Mouse (Mus musculus): ENCODE measurements around the gene Slc25a45. TPM values are rescaled to one million over a fixed set of nuclear protein-coding genes. Genes with fewer than 3 reads are reported as not detected.

Gene Slc25a45
- polyA plus RNA-seq, 1 experiment from 2014 or later, result 3.0 TPM

Other genes with a start within 250 kb of the Slc25a45 start
- 49.2 and 52.9 TPM in 2 replicates for gene Rela, start 240.3 kb upstream of the Slc25a45 start, polyA plus RNA-seq (2014; fragmentation: Nextera tagmentation; extraction: Ambion mirVana)
- 24.4 and 26.6 TPM in 2 replicates for gene Sipa1, start 214.1 kb upstream of the Slc25a45 start, polyA plus RNA-seq (2014; fragmentation: Nextera tagmentation; extraction: Ambion mirVana)
- gene Map3k11, start 189.1 kb upstream of the Slc25a45 start, polyA plus RNA-seq (2014; fragmentation: Nextera tagmentation; extraction: Ambion mirVana), result 18.9 and 23.3 TPM in 2 replicates
- 24.1 and 32.1 TPM in 2 replicates for gene Pcnx3, start 188.9 kb upstream of the Slc25a45 start, polyA plus RNA-seq (2014; fragmentation: Nextera tagmentation; extraction: Ambion mirVana)
- gene Kcnk7, start 173.4 kb upstream of the Slc25a45 start, polyA plus RNA-seq (2014; fragmentation: Nextera tagmentation; extraction: Ambion mirVana), result 0.34 and 1.7 TPM in 2 replicates
- gene Ehbp1l1, start 151.5 kb upstream of the Slc25a45 start, polyA plus RNA-seq (2014; fragmentation: Nextera tagmentation; extraction: Ambion mirVana), result 34.2 and 43.4 TPM in 2 replicates
- gene Fam89b, start 148.2 kb upstream of the Slc25a45 start, polyA plus RNA-seq (2014; fragmentation: Nextera tagmentation; extraction: Ambion mirVana), result 101 and 111 TPM in 2 replicates
- 59.2 and 68.0 TPM in 2 replicates for gene Ltbp3, start 136.9 kb upstream of the Slc25a45 start, polyA plus RNA-seq (2014; fragmentation: Nextera tagmentation; extraction: Ambion mirVana)
- gene Scyl1, start 106.4 kb upstream of the Slc25a45 start, polyA plus RNA-seq (2014; fragmentation: Nextera tagmentation; extraction: Ambion mirVana), result 78.3 and 79.8 TPM in 2 replicates
- 20.6 and 25.8 TPM in 2 replicates for gene Frmd8, start 2.5 kb upstream of the Slc25a45 start, polyA plus RNA-seq (2014; fragmentation: Nextera tagmentation; extraction: Ambion mirVana)
- gene Tigd3, start 16.3 kb downstream of the Slc25a45 start, polyA plus RNA-seq (2014; fragmentation: Nextera tagmentation; extraction: Ambion mirVana), result 1.4 and 2.0 TPM in 2 replicates
- 124 and 143 TPM in 2 replicates for gene Dpf2, start 35.2 kb downstream of the Slc25a45 start, polyA plus RNA-seq (2014; fragmentation: Nextera tagmentation; extraction: Ambion mirVana)
- gene Cdc42ep2, start 47.0 kb downstream of the Slc25a45 start, polyA plus RNA-seq (2014; fragmentation: Nextera tagmentation; extraction: Ambion mirVana), result 14.0 and 16.2 TPM in 2 replicates
- 59.1 and 65.2 TPM in 2 replicates for gene Pola2, start 86.4 kb downstream of the Slc25a45 start, polyA plus RNA-seq (2014; fragmentation: Nextera tagmentation; extraction: Ambion mirVana)
- gene Slc22a20, start 108.3 kb downstream of the Slc25a45 start, polyA plus RNA-seq (2014; fragmentation: Nextera tagmentation; extraction: Ambion mirVana), result not detected in 2 replicates
- gene Capn1, start 138.1 kb downstream of the Slc25a45 start, polyA plus RNA-seq (2014; fragmentation: Nextera tagmentation; extraction: Ambion mirVana), result 16.8 and 19.0 TPM in 2 replicates
- gene Syvn1, start 168.8 kb downstream of the Slc25a45 start, polyA plus RNA-seq (2014; fragmentation: Nextera tagmentation; extraction: Ambion mirVana), result 32.1 and 34.9 TPM in 2 replicates
- gene Mrpl49, start 180.0 kb downstream of the Slc25a45 start, polyA plus RNA-seq (2014; fragmentation: Nextera tagmentation; extraction: Ambion mirVana), result 67.5 and 69.8 TPM in 2 replicates
- 870 and 937 TPM in 2 replicates for gene Fau, start 180.0 kb downstream of the Slc25a45 start, polyA plus RNA-seq (2014; fragmentation: Nextera tagmentation; extraction: Ambion mirVana)
- gene Znhit2, start 183.4 kb downstream of the Slc25a45 start, polyA plus RNA-seq (2014; fragmentation: Nextera tagmentation; extraction: Ambion mirVana), result 33.1 and 33.6 TPM in 2 replicates
- 19.5 and 21.7 TPM in 2 replicates for gene Tm7sf2, start 190.6 kb downstream of the Slc25a45 start, polyA plus RNA-seq (2014; fragmentation: Nextera tagmentation; extraction: Ambion mirVana)
- gene Vps51, start 199.4 kb downstream of the Slc25a45 start, polyA plus RNA-seq (2014; fragmentation: Nextera tagmentation; extraction: Ambion mirVana), result 52.0 and 66.5 TPM in 2 replicates
- gene Tmem262, start 202.2 kb downstream of the Slc25a45 start, polyA plus RNA-seq (2014; fragmentation: Nextera tagmentation; extraction: Ambion mirVana), result not detected in 2 replicates
- gene Gm28374, start 204.4 kb downstream of the Slc25a45 start, polyA plus RNA-seq (2014; fragmentation: Nextera tagmentation; extraction: Ambion mirVana), result 0.28 and 0.67 TPM in 2 replicates
- 66.2 and 81.8 TPM in 2 replicates for gene Zfpl1, start 207.1 kb downstream of the Slc25a45 start, polyA plus RNA-seq (2014; fragmentation: Nextera tagmentation; extraction: Ambion mirVana)
- 24.6 and 29.0 TPM in 2 replicates for gene Cdca5, start 207.2 kb downstream of the Slc25a45 start, polyA plus RNA-seq (2014; fragmentation: Nextera tagmentation; extraction: Ambion mirVana)
- not detected in 2 replicates for gene AC131692.1, start 216.6 kb downstream of the Slc25a45 start, polyA plus RNA-seq (2014; fragmentation: Nextera tagmentation; extraction: Ambion mirVana)
- 0.29 and 0.51 TPM in 2 replicates for gene Naaladl1, start 228.0 kb downstream of the Slc25a45 start, polyA plus RNA-seq (2014; fragmentation: Nextera tagmentation; extraction: Ambion mirVana)
- 46.3 and 46.6 TPM in 2 replicates for gene Sac3d1, start 240.8 kb downstream of the Slc25a45 start, polyA plus RNA-seq (2014; fragmentation: Nextera tagmentation; extraction: Ambion mirVana)

Data from embryonic facial prominence, embryonic 14.5 days (tissue).